Mouse (Mus musculus): ENCODE measurements around the gene Kremen1. TPM values are rescaled to one million over a fixed set of nuclear protein-coding genes. Genes with fewer than 3 reads are reported as not detected.

The Kremen1 gene
- polyA plus RNA-seq, 2 experiments, result 20.8 to 30.9 TPM

DNA sequence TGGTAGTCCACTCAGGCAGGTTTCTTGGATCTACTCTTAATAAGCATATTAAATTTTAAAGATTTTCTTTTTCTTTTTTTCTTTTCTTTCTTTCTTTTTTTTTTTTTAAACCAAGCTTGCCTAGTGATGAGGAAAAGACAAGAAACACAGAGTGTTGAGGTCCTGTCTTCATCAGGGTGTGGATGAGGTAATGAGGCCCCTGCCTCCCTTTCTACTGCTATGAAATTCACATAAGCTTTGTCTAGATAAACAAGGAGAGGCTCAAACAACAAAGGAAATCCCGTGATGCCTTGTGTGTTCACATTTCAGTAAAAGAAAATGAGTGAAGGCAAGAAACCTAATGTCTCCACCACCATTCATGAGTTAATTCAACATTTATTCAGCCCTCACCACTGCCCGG is 13.2 kb downstream of the Kremen1 start:
- H3K36me3 ChIP-seq (ENCODE audit: control insufficient read depth, insufficient read depth, low read length), result peaks cover under 1% of the 10 kb centered on the region
- H3K4me1 ChIP-seq (ENCODE audit: control insufficient read depth, insufficient read depth, low read length), result peaks cover 32% of the 10 kb centered on the region
- H3K9ac ChIP-seq (ENCODE audit: low read depth, low read length, severe bottlenecking), result no peak overlapping the region
- no peak overlapping the region for H3K4me3 ChIP-seq (replicated peaks; ENCODE audit: low read length)
- no peak for DNase-seq (ENCODE audit: low spot score)
- no peak for TF ChIP-seq POLR2A (IDR thresholded peaks at IDR 0.05; ENCODE audit: borderline replicate concordance, extremely low read depth, insufficient read depth, insufficient read length)
- ATAC-seq (ENCODE audit: low FRiP score, low read depth), result no peak
- WGBS, result 60% methylated on average over 2 of the region's 2 CpGs
- no peaks in the 10 kb centered on the region for H3K9me3 ChIP-seq (ENCODE audit: control insufficient read depth, low read length)
- H3K27ac ChIP-seq (replicated peaks; ENCODE audit: low read depth, low read length), result no peak overlapping the region
- no peaks in the 10 kb centered on the region for H3K27me3 ChIP-seq (ENCODE audit: control insufficient read depth, insufficient read depth, low read length)
- H3K4me2 ChIP-seq (replicated peaks; ENCODE audit: low read depth, low read length, severe bottlenecking), result no peak overlapping the region

DNA sequence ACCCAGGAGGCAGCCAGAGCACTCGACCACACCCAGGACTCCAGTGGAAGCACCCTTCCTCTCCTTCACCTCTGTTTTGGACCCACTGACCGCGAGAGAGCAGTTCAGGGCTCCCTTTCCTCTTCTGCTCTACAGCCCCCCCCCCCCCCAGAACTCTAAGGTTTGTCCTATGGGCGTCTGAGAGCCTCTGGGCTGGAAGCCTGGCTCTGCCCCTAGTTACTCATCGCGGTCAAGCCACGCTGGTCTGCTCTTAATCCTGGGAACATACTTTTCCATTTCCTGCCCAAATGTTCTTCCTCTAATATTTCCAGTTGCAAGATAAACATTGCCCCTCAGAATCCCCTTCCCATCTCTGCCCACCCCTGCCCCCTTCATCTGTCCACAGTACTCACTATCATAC is 15.9 kb downstream of the Kremen1 start:
- peaks cover 15% of the 10 kb centered on the region for H3K36me3 ChIP-seq (ENCODE audit: control insufficient read depth, insufficient read depth, low read length)
- peaks cover 27% of the 10 kb centered on the region for H3K4me1 ChIP-seq (ENCODE audit: control insufficient read depth, insufficient read depth, low read length)
- H3K9me3 ChIP-seq (ENCODE audit: control insufficient read depth, low read length), result no peaks in the 10 kb centered on the region
- no peak overlapping the region for H3K4me3 ChIP-seq (replicated peaks; ENCODE audit: low read length)
- 0 out of 2 replicates have a peak overlapping the region, but pooled peaks have one; percentile 49 for H3K4me2 ChIP-seq (replicated peaks; ENCODE audit: low read depth, low read length, severe bottlenecking)
- no peak for DNase-seq (ENCODE audit: low spot score)
- no peak for ATAC-seq (ENCODE audit: low FRiP score, low read depth)
- H3K27me3 ChIP-seq (ENCODE audit: control insufficient read depth, insufficient read depth, low read length), result no peaks in the 10 kb centered on the region
- 76% methylated on average over 7 of the region's 7 CpGs for WGBS
- H3K27ac ChIP-seq (replicated peaks; ENCODE audit: low read depth, low read length), result 0 out of 2 replicates have a peak overlapping the region, but pooled peaks have one; percentile 74
- no peak overlapping the region for H3K9ac ChIP-seq (ENCODE audit: low read depth, low read length, severe bottlenecking)
- no peak for TF ChIP-seq POLR2A (IDR thresholded peaks at IDR 0.05; ENCODE audit: borderline replicate concordance, extremely low read depth, insufficient read depth, insufficient read length)

- Histone ChIP-seq H3K4me1 (ENCODE audit: control insufficient read depth, insufficient read depth, low read length) (peaks cover 34% of the 10 kb centered on the region), H3K36me3 (ENCODE audit: control insufficient read depth, insufficient read depth, low read length) (peaks cover 15% of the 10 kb centered on the region), H3K27ac (replicated peaks; ENCODE audit: low read depth, low read length) (peak overlapping the region; percentile 74), H3K9ac (ENCODE audit: low read depth, low read length, severe bottlenecking) (0 out of 2 replicates have a peak overlapping the region, but pooled peaks have one; percentile 28), H3K9me3 (ENCODE audit: control insufficient read depth, low read length) (no peaks in the 10 kb centered on the region), H3K4me3 (replicated peaks; ENCODE audit: low read length) (peak overlapping the region; percentile 26), H3K4me2 (replicated peaks; ENCODE audit: low read depth, low read length, severe bottlenecking) (peak overlapping the region; percentile 49), H3K27me3 (ENCODE audit: control insufficient read depth, insufficient read depth, low read length) (no peaks in the 10 kb centered on the region)
- ATAC-seq (ENCODE audit: low FRiP score, low read depth) (0 out of 2 replicates have a peak, but pooled peaks have one; percentile 27), DNase-seq (ENCODE audit: low spot score) (peak; percentile 48)
- TF ChIP-seq POLR2A (IDR thresholded peaks at IDR 0.05; ENCODE audit: borderline replicate concordance, extremely low read depth, insufficient read depth, insufficient read length), result no peak
- 11% methylated on average over 8 of the region's 8 CpGs for WGBS
Measured at GRCm38 (mm10) chr11:5244749-5245130, 16.6 kb downstream of the Kremen1 start.

DNA sequence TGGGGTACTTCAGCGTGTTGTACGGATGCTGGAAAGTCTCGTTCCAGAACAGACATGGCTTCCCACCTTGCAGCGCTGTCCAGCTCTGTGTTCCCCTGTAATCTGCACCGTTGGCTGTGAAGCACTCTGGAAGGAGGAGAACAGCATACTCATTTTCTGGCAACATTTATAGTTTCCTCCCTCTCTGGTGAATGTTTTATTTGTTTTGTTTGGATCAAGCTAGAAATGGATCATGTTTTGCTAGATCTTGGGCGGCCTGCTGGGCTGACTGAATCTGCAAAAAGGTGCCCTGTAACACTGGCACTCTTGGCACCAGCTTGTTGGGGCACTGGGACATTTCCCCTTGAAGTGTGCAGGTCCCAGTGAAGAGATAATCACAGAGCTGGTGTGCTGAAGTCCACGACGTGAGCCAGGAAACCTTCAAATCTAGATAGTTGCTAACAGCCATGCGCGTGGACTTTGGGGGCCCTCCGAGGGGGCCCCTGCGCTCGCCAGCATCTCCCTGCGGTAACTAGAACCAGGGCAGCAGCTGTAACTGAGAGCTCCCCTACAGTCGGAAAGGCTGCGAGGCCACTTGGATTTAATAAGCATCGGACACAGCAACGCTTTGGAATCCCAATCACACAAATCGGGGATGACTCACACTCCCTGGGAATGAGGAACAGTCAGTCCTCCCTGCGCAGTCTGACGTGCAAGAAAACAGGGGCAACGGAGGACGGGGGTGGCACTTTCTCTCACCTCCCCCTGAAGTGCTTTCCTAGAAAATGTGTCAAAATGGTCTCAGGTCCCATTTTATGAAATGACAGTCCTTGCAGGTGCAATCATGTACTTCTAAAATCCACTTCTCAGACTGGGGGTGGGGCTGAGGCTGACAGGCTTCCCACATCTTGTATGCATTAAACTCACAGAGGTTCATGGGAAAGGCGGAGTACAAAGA is 17.3 kb downstream of the Kremen1 start:
- WGBS, result 23% methylated on average over 24 of the region's 24 CpGs
- H3K9me3 ChIP-seq (ENCODE audit: control insufficient read depth, low read length), result no peaks in the 10 kb centered on the region
- H3K27ac ChIP-seq (replicated peaks; ENCODE audit: low read depth, low read length), result peak overlapping the region; percentile 74
- peaks cover 37% of the 10 kb centered on the region for H3K4me1 ChIP-seq (ENCODE audit: control insufficient read depth, insufficient read depth, low read length)
- H3K36me3 ChIP-seq (ENCODE audit: control insufficient read depth, insufficient read depth, low read length), result peaks cover 15% of the 10 kb centered on the region
- peak overlapping the region; percentile 26 for H3K4me3 ChIP-seq (replicated peaks; ENCODE audit: low read length)
- H3K9ac ChIP-seq (ENCODE audit: low read depth, low read length, severe bottlenecking), result 0 out of 2 replicates have a peak overlapping the region, but pooled peaks have one; percentile 28
- no peak for TF ChIP-seq POLR2A (IDR thresholded peaks at IDR 0.05; ENCODE audit: borderline replicate concordance, extremely low read depth, insufficient read depth, insufficient read length)
- no peaks in the 10 kb centered on the region for H3K27me3 ChIP-seq (ENCODE audit: control insufficient read depth, insufficient read depth, low read length)
- peak overlapping the region; percentile 49 for H3K4me2 ChIP-seq (replicated peaks; ENCODE audit: low read depth, low read length, severe bottlenecking)
- DNase-seq (ENCODE audit: low spot score) (peak; percentile 73), ATAC-seq (ENCODE audit: low FRiP score, low read depth) (peak; percentile 58; the same call in 1 of the 2 replicates)

DNA sequence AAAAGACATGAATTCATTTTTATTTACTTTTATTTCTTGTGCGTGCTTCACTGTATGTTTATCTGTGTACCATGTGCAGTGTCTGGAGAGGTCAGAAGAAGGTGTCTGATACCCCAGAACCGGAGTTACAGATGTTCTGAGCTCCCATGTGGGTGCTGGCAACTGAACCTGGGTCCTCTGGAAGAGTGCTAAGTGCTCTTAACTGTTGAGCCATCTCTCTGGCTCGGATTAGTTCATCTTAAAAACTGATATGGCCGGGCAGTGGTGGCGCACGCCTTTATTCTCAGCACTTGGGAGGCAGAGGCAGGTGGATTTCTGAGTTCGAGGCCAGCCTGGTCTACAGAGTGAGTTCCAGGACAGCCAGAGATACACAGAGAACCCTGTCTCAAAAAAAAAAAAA is 18.1 kb downstream of the Kremen1 start:
- Histone ChIP-seq H3K27me3 (ENCODE audit: control insufficient read depth, insufficient read depth, low read length) (no peaks in the 10 kb centered on the region), H3K4me3 (replicated peaks; ENCODE audit: low read length) (no peak overlapping the region), H3K4me1 (ENCODE audit: control insufficient read depth, insufficient read depth, low read length) (peaks cover 37% of the 10 kb centered on the region), H3K4me2 (replicated peaks; ENCODE audit: low read depth, low read length, severe bottlenecking) (no peak overlapping the region), H3K36me3 (ENCODE audit: control insufficient read depth, insufficient read depth, low read length) (peaks cover 16% of the 10 kb centered on the region), H3K9ac (ENCODE audit: low read depth, low read length, severe bottlenecking) (no peak overlapping the region), H3K27ac (replicated peaks; ENCODE audit: low read depth, low read length) (no peak overlapping the region), H3K9me3 (ENCODE audit: control insufficient read depth, low read length) (no peaks in the 10 kb centered on the region)
- WGBS, result 93% methylated on average over 7 of the region's 7 CpGs
- TF ChIP-seq POLR2A (IDR thresholded peaks at IDR 0.05; ENCODE audit: borderline replicate concordance, extremely low read depth, insufficient read depth, insufficient read length), result no peak
- DNase-seq (ENCODE audit: low spot score) (no peak), ATAC-seq (ENCODE audit: low FRiP score, low read depth) (no peak)

Data from limb, embryonic 14.5 days (tissue).